Mouse (Mus musculus): ENCODE results near the gene Gpr162.

- TF ChIP-seq ETS1 (conservative IDR thresholded peaks at IDR 0.05; ENCODE audit: low read depth, low read length) (no peak), POLR2A (IDR thresholded peaks at IDR 0.05; ENCODE audit: low read depth, low read length) (no peak), CTCF (conservative IDR thresholded peaks at IDR 0.05 in 1 of 2, IDR thresholded peaks at IDR 0.05 in 1 of 2; ENCODE audit: low read depth in 2 of 2, low read length in 2 of 2) (no peak), MAX (IDR thresholded peaks at IDR 0.05; ENCODE audit: low read length) (no peak), EP300 (IDR thresholded peaks at IDR 0.05; ENCODE audit: low read length) (no peak), TCF12 (IDR thresholded peaks at IDR 0.05; ENCODE audit: low read depth, low read length) (no peak), RCOR1 (conservative IDR thresholded peaks at IDR 0.05; ENCODE audit: low read depth, low read length) (no peak), CHD2 (IDR thresholded peaks at IDR 0.05; ENCODE audit: low read length) (no peak), SMC3 (IDR thresholded peaks at IDR 0.05; ENCODE audit: low read depth, low read length) (no peak), USF1 (IDR thresholded peaks at IDR 0.05; ENCODE audit: low read depth, low read length) (no peak), NRF1 (IDR thresholded peaks at IDR 0.05; ENCODE audit: low read depth, low read length) (no peak), USF2 (conservative IDR thresholded peaks at IDR 0.05; ENCODE audit: low read depth, low read length) (no peak), MAFK (IDR thresholded peaks at IDR 0.05; ENCODE audit: insufficient replicate concordance, low read length) (no peak)
Observed at GRCm38 (mm10) chr6:124811403-124811665, 52.4 kb downstream of the Gpr162 start.
